Mouse (Mus musculus): ENCODE measurements at regions not wholly inside any gene's neighbourhood (a gene's known extent, or its start where the extent isn't known, plus 50 kb on each side); places are given as distances from the start of the nearest gene placed in this dataset.

GRCm38 (mm10) chr13:118849541-118849940 lies 179.9 kb downstream of the Fgf10 start:
- Histone ChIP-seq H3K9me3 (replicated peaks; ENCODE audit: low read length) (no peaks in the 10 kb centered on the region), H3K4me2 (ENCODE audit: insufficient read depth, low read depth, poor library complexity, severe bottlenecking) (no peak overlapping the region), H3K4me3 (replicated peaks in 1 of 3; ENCODE audit: low read depth in 2 of 3, low read length in 2 of 3, poor library complexity in 1 of 3) (no peak overlapping the region), H3K27ac (ENCODE audit: insufficient read depth, low read depth) (no peak overlapping the region), H3K4me1 (ENCODE audit: control insufficient read depth in 1 of 2, insufficient read depth in 2 of 2) (peaks cover 0 to 9% of the 10 kb centered on the region in 2 experiments; a peak in 2 of 4 replicates), H3K9ac (ENCODE audit: insufficient read depth, low read depth) (no peak overlapping the region), H3K79me2 (replicated peaks; ENCODE audit: control insufficient read depth, extremely low read depth, insufficient read depth, poor library complexity, severe bottlenecking) (no peaks in the 10 kb centered on the region), H3K27me3 (replicated peaks) (no peaks in the 10 kb centered on the region), H3K36me3 (replicated peaks in 1 of 2; ENCODE audit: control insufficient read depth in 1 of 2, insufficient read depth in 1 of 2, low read length in 1 of 2) (no peaks in the 10 kb centered on the region)
- in situ Hi-C loops (cut with MboI; ENCODE audit: low pct_ligation_motif_present, low pct_unique_long_range_greater_than_20kb, low sequenced_read_pairs), result no loop called here
- dilution Hi-C loops (cut with MboI; ENCODE audit: extremely low pct_ligation_motif_present, extremely low pct_unique_long_range_greater_than_20kb, low sequenced_read_pairs), result no loop called here
- TF ChIP-seq POLR2AphosphoS2 (IDR thresholded peaks at IDR 0.05; ENCODE audit: low read depth, low read length), result no peak
- no peak for TF ChIP-seq SMC3 (IDR thresholded peaks at IDR 0.05; ENCODE audit: low read depth, low read length)
- no peak for TF ChIP-seq IRF4 (IDR thresholded peaks at IDR 0.05; ENCODE audit: low read depth, low read length)
- no peak for TF ChIP-seq JUN (IDR thresholded peaks at IDR 0.05; ENCODE audit: insufficient read depth, low read depth, low read length)
- no peak for TF ChIP-seq UBTF (IDR thresholded peaks at IDR 0.05; ENCODE audit: low read depth, low read length)
- TF ChIP-seq EP300 (IDR thresholded peaks at IDR 0.05; ENCODE audit: low read length), result no peak
- no peak for TF ChIP-seq PAX5 (IDR thresholded peaks at IDR 0.05; ENCODE audit: low read length)
- no peak for TF ChIP-seq NRF1 (IDR thresholded peaks at IDR 0.05; ENCODE audit: low read depth, low read length)
- no peak for TF ChIP-seq GABPA (IDR thresholded peaks at IDR 0.05; ENCODE audit: insufficient replicate concordance, low read depth, low read length)
- no peak for TF ChIP-seq MYC (IDR thresholded peaks at IDR 0.05; ENCODE audit: low read depth, low read length)
- TF ChIP-seq USF2 (conservative IDR thresholded peaks at IDR 0.05; ENCODE audit: low read depth, low read length), result no peak
- TF ChIP-seq MAZ (IDR thresholded peaks at IDR 0.05; ENCODE audit: low read depth, low read length), result no peak
- TF ChIP-seq CTCF (conservative IDR thresholded peaks at IDR 0.05 in 1 of 2, IDR thresholded peaks at IDR 0.05 in 1 of 2; ENCODE audit: low read depth in 2 of 2, low read length in 2 of 2), result no peak
- no peak for TF ChIP-seq ELF1 (IDR thresholded peaks at IDR 0.05; ENCODE audit: low read depth, low read length)
- no peak for TF ChIP-seq TBP (conservative IDR thresholded peaks at IDR 0.05; ENCODE audit: low read depth, low read length)
- TF ChIP-seq NELFE (IDR thresholded peaks at IDR 0.05; ENCODE audit: low read depth, low read length), result no peak
- TF ChIP-seq TCF12 (IDR thresholded peaks at IDR 0.05; ENCODE audit: low read depth, low read length), result no peak
- no peak for DNase-seq (ENCODE audit: extremely low read depth)

- no peak for DNase-seq (ENCODE audit: extremely low read depth)
- H3K4me3 ChIP-seq (replicated peaks in 1 of 3; ENCODE audit: low read depth in 2 of 3, low read length in 2 of 3, poor library complexity in 1 of 3), result no peak overlapping the region
- H3K9me3 ChIP-seq (replicated peaks; ENCODE audit: low read length), result no peaks in the 10 kb centered on the region
- dilution Hi-C loops (cut with MboI; ENCODE audit: extremely low pct_ligation_motif_present, extremely low pct_unique_long_range_greater_than_20kb, low sequenced_read_pairs), result no loop called here
- TF ChIP-seq ELF1 (IDR thresholded peaks at IDR 0.05; ENCODE audit: low read depth, low read length) (no peak), IRF4 (IDR thresholded peaks at IDR 0.05; ENCODE audit: low read depth, low read length) (no peak), PAX5 (IDR thresholded peaks at IDR 0.05; ENCODE audit: low read length) (no peak), JUND (conservative IDR thresholded peaks at IDR 0.05; ENCODE audit: low read depth, low read length) (no peak), NELFE (IDR thresholded peaks at IDR 0.05; ENCODE audit: low read depth, low read length) (no peak), GABPA (IDR thresholded peaks at IDR 0.05; ENCODE audit: insufficient replicate concordance, low read depth, low read length) (no peak), E2F4 (IDR thresholded peaks at IDR 0.05; ENCODE audit: insufficient replicate concordance, low read depth, low read length) (no peak), USF1 (IDR thresholded peaks at IDR 0.05; ENCODE audit: low read depth, low read length) (no peak), CHD2 (IDR thresholded peaks at IDR 0.05; ENCODE audit: low read length) (no peak), UBTF (IDR thresholded peaks at IDR 0.05; ENCODE audit: low read depth, low read length) (no peak), MYC (IDR thresholded peaks at IDR 0.05; ENCODE audit: low read depth, low read length) (no peak), ETS1 (conservative IDR thresholded peaks at IDR 0.05; ENCODE audit: low read depth, low read length) (no peak), RCOR1 (conservative IDR thresholded peaks at IDR 0.05; ENCODE audit: low read depth, low read length) (no peak), ZC3H11A (IDR thresholded peaks at IDR 0.05; ENCODE audit: low read depth, low read length) (no peak)
- peaks cover 0 to 3% of the 10 kb centered on the region in 2 experiments; a peak in 2 of 4 replicates for H3K4me1 ChIP-seq (ENCODE audit: control insufficient read depth in 1 of 2, insufficient read depth in 2 of 2)
- no peak overlapping the region for H3K27ac ChIP-seq (ENCODE audit: insufficient read depth, low read depth)
- H3K79me2 ChIP-seq (replicated peaks; ENCODE audit: control insufficient read depth, extremely low read depth, insufficient read depth, poor library complexity, severe bottlenecking), result no peaks in the 10 kb centered on the region
- no peaks in the 10 kb centered on the region for H3K27me3 ChIP-seq (replicated peaks)
- in situ Hi-C loops (cut with MboI; ENCODE audit: low pct_ligation_motif_present, low pct_unique_long_range_greater_than_20kb, low sequenced_read_pairs), result no loop called here
- no peaks in the 10 kb centered on the region for H3K36me3 ChIP-seq (replicated peaks in 1 of 2; ENCODE audit: control insufficient read depth in 1 of 2, insufficient read depth in 1 of 2, low read length in 1 of 2)
- H3K9ac ChIP-seq (ENCODE audit: insufficient read depth, low read depth), result no peak overlapping the region
- no peak overlapping the region for H3K4me2 ChIP-seq (ENCODE audit: insufficient read depth, low read depth, poor library complexity, severe bottlenecking)
Measured at GRCm38 (mm10) chr13:118850708-118851107, 181.1 kb downstream of the Fgf10 start.
